Mouse (Mus musculus): ENCODE measurements around the gene Gm3854.
A peak's percentile ranks its signal among the peaks of the same experiment; 100 is the strongest.

DNA sequence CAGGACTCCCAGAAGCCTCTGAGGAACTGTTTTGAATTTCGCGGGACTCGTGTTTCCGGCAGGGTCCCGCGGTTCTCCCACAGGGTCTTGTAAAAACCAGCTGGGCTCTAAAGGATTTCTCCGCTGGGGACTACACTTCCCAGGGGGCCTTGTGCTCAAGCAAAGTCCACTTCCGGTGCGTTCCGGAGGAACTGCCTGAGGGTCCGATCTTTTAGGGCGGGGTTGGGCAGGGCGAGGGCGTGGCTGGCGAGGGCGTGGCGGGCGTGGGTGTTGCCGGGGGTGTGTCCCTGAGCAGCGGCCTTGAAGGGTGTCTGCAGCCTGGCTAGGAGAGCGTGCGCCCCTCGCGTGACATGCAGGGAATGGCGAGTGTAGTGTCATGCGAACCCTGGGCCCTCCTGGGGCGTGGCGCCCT lies 39.5 kb downstream of the Gm3854 start, which contains the start of gene Zfp28:
- TF ChIP-seq CTCF (IDR thresholded peaks at IDR 0.05; ENCODE audit: borderline replicate concordance, control insufficient read depth, extremely low read depth, insufficient read depth, low read length, poor library complexity) = peak; percentile 44; the same call in 1 of the 2 replicates
- TF ChIP-seq POLR2A (IDR thresholded peaks at IDR 0.05; ENCODE audit: control insufficient read depth, extremely low read depth, insufficient read depth, low read length, poor library complexity) = no peak; the same call in 1 of the 2 replicates
